Mouse (Mus musculus): ENCODE measurements at regions not wholly inside any gene's neighbourhood (a gene's known extent, or its start where the extent isn't known, plus 50 kb on each side); places are given as distances from the start of the nearest gene placed in this dataset.

- no peak for DNase-seq (ENCODE audit: low spot score in 2 of 2)
These were observed 54.4 kb upstream of the Calm2 start for GRCm38 (mm10) chr17:87501098-87501497.

GRCm38 (mm10) chr17:87501687-87502387 lies 55.1 kb upstream of the Calm2 start:
- peak; percentile 67 to 86 for DNase-seq (ENCODE audit: low spot score in 2 of 2)

- peak in 1 of 2 experiments; percentile 59 for DNase-seq (ENCODE audit: low spot score in 2 of 2)
These were observed 55.9 kb upstream of the Calm2 start for GRCm38 (mm10) chr17:87502388-87503369.

DNA sequence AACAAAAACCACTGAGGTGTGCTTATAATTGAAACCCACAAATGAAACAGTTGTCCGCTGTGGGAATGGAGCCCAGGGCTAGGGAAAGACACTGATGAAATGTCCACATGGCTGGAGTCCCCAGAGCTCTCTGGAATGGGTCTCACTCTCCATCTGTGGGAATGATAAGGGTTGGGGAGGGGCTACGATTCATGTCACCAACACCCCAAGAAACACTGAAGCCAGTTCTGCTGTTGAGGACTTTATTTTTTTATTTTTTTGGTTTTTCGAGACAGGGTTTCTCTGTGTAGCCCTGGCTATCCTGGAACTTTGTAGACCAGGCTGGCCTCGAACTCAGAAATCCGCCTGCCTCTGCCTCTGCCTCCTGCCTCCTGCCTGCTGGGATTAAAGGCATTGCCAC lies 56.8 kb upstream of the Calm2 start:
- no peak for DNase-seq (ENCODE audit: low spot score in 2 of 2)

- no peak for DNase-seq (ENCODE audit: low spot score in 2 of 2)
These were observed 58.4 kb upstream of the Calm2 start for GRCm38 (mm10) chr17:87504960-87505681.

GRCm38 (mm10) chr17:87507848-87508247 lies 61.1 kb upstream of the Calm2 start:
- no peak for DNase-seq (ENCODE audit: low spot score in 2 of 2)

GRCm38 (mm10) chr17:87508582-87509253 lies 62.0 kb upstream of the Calm2 start:
- DNase-seq (ENCODE audit: low spot score in 2 of 2): no peak

DNA sequence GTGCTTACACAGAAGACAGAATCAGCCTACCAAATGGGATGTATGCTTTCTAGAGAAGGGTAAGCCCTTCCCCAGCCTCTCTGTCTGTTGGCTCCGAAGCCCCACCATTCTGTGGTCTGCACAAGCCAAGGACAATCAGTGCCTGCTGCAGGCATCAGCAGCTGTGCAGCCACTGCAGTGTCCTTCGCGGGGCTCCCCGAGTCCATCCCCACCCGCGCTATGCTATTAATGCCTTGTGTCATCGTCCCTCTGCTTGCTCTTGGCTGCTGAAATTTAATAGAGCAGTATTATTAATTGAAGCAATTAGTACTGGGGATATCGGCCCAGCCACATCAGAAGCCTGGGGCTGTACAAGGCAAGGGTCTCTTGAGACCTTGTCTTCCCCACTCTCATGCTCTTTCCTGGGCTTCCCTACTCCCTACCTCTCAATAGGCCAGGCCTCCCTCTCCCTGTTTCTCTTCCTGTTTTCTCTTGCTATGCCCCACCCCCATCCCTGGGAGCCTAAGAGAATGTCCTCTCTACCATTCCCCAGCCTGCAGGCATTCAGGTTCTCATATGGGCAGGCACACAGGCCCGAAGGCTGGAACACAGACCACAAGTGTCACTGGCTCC lies 65.4 kb upstream of the Calm2 start:
- no peak for DNase-seq (ENCODE audit: low spot score in 2 of 2)

GRCm38 (mm10) chr17:87513822-87514221 lies 67.1 kb upstream of the Calm2 start:
- no peak for DNase-seq (ENCODE audit: low spot score in 2 of 2)

DNA sequence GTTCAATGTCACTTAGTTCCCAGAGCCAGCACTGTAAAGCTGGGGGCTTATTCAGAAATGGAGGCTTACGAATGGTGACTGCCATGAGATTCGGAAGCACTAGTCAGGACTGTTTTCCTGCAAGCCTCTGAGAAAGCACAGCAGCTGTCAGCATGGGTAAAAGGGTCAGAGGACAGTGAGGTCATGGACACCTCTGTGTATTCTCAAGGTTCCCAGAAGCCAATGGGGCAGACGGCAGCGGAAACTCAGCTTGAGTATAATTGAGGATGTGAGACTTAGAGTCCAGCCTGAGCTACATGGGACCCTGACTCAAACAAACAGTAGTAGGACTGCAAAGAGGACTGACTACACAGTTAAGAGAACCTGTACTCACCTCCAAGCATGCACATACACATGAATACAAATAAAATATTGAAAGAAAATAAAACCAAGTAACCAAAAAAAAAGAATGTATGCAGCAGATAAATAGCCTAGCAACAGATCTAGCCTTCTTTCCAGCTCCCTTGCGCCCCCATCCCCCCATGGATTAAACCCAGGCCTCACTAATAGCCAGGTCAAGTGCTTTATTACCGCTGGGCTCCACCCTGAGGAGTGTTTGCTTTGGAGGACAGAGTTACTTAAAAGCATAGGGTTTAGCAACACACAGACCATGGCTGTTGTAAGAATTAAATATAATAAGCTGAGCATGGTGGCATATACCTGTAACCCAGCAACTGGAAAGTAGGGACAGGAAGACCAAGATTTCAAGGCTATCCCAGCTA lies 67.8 kb upstream of the Calm2 start:
- no peak for DNase-seq (ENCODE audit: low spot score in 2 of 2)

- DNase-seq (ENCODE audit: low spot score in 2 of 2): no peak
These were observed 70.5 kb upstream of the Calm2 start for GRCm38 (mm10) chr17:87517258-87517657.

DNA sequence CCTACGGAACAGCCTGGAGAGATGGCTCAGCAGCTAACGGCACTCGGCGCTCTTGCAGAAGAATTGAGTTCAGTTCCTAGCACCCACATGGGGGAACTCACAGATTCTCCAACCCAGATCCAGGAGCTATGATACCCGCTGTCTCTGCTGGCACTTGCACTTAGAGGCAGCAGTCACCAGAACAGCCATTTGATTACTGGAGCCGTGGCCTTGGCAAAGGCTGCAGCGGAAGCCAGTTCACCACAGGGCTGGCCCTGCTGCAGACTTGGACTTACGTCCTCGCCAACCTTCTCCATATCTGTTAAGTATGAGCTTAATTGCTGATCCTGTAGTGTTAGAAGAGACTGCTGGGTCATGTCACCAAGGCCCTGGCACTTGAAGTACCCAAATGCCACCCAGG lies 72.7 kb upstream of the Calm2 start:
- DNase-seq (ENCODE audit: low spot score in 2 of 2): no peak

DNA sequence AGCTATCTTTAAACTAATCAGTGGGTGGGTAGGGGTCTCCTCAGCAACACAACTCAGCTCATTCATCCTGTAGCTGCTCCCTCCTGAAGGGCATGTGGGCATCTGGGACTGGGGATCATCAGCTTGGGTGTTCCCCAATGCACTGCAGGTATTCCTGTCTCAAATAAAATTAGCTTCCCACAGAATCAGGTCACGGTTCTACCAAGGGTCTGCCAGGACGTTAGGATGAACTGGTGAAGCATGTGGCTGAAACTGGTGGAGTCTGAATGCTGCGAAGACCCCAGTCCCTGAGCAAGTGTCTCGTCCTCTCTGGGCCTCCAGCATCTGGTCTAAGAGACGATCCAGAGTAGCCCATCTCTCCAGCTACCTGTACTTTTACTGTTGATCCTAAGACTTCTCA lies 74.1 kb upstream of the Calm2 start:
- DNase-seq (ENCODE audit: low spot score in 2 of 2): no peak

- DNase-seq (ENCODE audit: low spot score in 2 of 2): no peak
These were observed 75.0 kb upstream of the Calm2 start for GRCm38 (mm10) chr17:87521622-87522151.

- DNase-seq (ENCODE audit: low spot score in 2 of 2): no peak
These were observed 75.9 kb upstream of the Calm2 start for GRCm38 (mm10) chr17:87522500-87523091.

DNA sequence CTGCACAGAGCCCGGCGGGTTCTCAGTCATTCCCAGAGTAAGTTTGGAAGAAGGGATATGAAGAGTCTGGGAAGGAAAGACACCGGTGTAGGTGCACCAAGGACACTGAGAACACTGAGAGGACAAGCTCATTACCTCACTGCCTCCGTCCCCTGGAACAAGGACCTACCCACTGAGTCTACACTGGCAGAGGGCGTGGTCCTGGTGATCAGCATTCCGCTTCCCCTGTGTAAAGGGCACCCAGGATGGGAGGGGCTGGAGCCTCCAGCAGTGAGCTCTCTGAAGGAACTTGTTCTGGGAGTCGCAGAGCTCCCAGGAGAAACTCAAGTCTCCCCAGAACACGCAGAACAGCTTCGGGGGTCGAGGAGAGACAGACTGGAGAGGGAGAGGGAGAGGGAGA lies 76.9 kb upstream of the Calm2 start:
- no peak for DNase-seq (ENCODE audit: low spot score in 2 of 2)

- no peak for DNase-seq (ENCODE audit: low spot score in 2 of 2)
These were observed 80.4 kb upstream of the Calm2 start for GRCm38 (mm10) chr17:87527174-87527573.

GRCm38 (mm10) chr17:87530162-87530817 lies 83.6 kb upstream of the Calm2 start:
- DNase-seq (ENCODE audit: low spot score in 2 of 2): peak; percentile 58 to 88
